In the genomic region with DNA sequence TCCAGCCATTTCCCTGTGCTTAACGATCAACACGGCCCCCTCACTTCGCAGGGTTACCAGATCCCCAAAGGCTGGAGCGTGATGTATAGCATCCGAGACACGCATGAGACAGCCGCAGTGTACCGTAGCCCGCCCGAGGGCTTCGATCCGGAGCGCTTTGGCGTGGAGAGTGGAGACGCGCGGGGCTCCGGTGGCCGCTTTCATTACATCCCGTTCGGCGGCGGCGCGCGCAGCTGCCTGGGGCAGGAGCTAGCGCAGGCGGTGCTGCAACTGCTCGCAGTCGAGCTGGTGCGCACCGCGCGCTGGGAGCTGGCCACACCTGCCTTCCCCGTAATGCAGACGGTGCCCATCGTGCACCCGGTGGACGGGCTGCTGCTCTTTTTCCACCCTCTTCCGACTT, we compare ENCODE assay signal across 7 mouse cellular contexts. TPM values are rescaled to one million over a fixed set of nuclear protein-coding genes. Genes with fewer than 3 reads are reported as not detected.
DNase-seq lines count a peak whose midpoint lies in the region; ATAC-seq and TF ChIP-seq lines count a peak whose summit lies in the region.

No protein-coding gene starts in this region.

- intact Hi-C loops in left cerebral cortex, postnatal 25 days (cut with DNase I), result no loop called here
- intact Hi-C loops in left cerebral cortex, postnatal 4 days (cut with DNase I), result no loop called here

- TF ChIP-seq CTCF in forebrain, postnatal 0 days (IDR thresholded peaks at IDR 0.05; ENCODE audit: low read depth), result no peak

- WGBS in forebrain, postnatal 0 days, result under 1% methylated on average over 40 of the region's 40 CpGs
- whole genome bisulfite sequencing in liver, embryonic 16.5 days (ENCODE audit: insufficient replicate concordance), result under 1% methylated on average over 40 of the region's 40 CpGs

- peaks cover 4% of the 10 kb centered on the region for H3K4me1 ChIP-seq in brown adipose tissue, adult 24 weeks (ENCODE audit: control insufficient read depth, insufficient read depth, insufficient read length, low read length)
- peaks cover 4% of the 10 kb centered on the region; the same call in 1 of the 2 replicates for H3K4me1 ChIP-seq in forebrain, postnatal 0 days (ENCODE audit: insufficient read depth)
- peaks cover 5% of the 10 kb centered on the region for H3K4me1 ChIP-seq in liver, embryonic 16.5 days (ENCODE audit: control insufficient read depth, low read depth, low read length)

- ATAC-seq in forebrain, postnatal 0 days, result peak; percentile 71
- no peak for ATAC-seq in liver, embryonic 16.5 days (ENCODE audit: low read depth)

- peaks cover 100% of the 10 kb centered on the region for H3K27me3 ChIP-seq in forebrain, postnatal 0 days (ENCODE audit: insufficient read depth, low read length)
- peaks cover 83% of the 10 kb centered on the region for H3K27me3 ChIP-seq in liver, embryonic 16.5 days (ENCODE audit: control insufficient read depth, insufficient read depth, low read depth, low read length)
- H3K27me3 ChIP-seq in splenic B cell, adult 2 months (ENCODE audit: control insufficient read depth, insufficient read depth, low read length, poor library complexity, severe bottlenecking), result 0 out of 2 replicates have a peak, but pooled peaks cover 3% of the 10 kb centered on the region

- 0 out of 2 replicates have a peak overlapping the region, but pooled peaks have one; percentile 22 for H3K9ac ChIP-seq in forebrain, postnatal 0 days
- no peak overlapping the region for H3K9ac ChIP-seq in liver, embryonic 16.5 days (ENCODE audit: low read depth, low read length)

- peak; percentile 28 to 45 for DNase-seq in left cerebral cortex, postnatal 25 days (ENCODE audit: low spot score in 2 of 2)
- DNase-seq in left cerebral cortex, postnatal 4 days, result no peak
- DNase-seq in forebrain, postnatal 0 days, result peak; percentile 64
- DNase-seq in splenic B cell, adult 2 months (ENCODE audit: low read depth, low spot score), result peak; percentile 33
- DNase-seq in cerebellum, postnatal 4 days (ENCODE audit: low spot score in 2 of 2), result no peak

- H3K4me2 ChIP-seq in forebrain, postnatal 0 days (ENCODE audit: low read depth), result peak overlapping the region; percentile 50
- H3K4me2 ChIP-seq in liver, embryonic 16.5 days (ENCODE audit: low read depth, low read length), result peak overlapping the region; percentile 51

- H3K27ac ChIP-seq in brown adipose tissue, adult 24 weeks (replicated peaks; ENCODE audit: low read depth, low read length), result no peak overlapping the region
- no peak overlapping the region for H3K27ac ChIP-seq in forebrain, postnatal 0 days (ENCODE audit: low read depth, low read length)
- H3K27ac ChIP-seq in liver, embryonic 16.5 days (ENCODE audit: low read length), result no peak overlapping the region

- H3K4me3 ChIP-seq in brown adipose tissue, adult 24 weeks (ENCODE audit: insufficient read depth, low read depth, low read length), result peak overlapping the region; percentile 33
- peak overlapping the region; percentile 30 for H3K4me3 ChIP-seq in forebrain, postnatal 0 days (ENCODE audit: low read depth, low read length)
- peak overlapping the region; percentile 37 for H3K4me3 ChIP-seq in liver, embryonic 16.5 days (ENCODE audit: low read depth, low read length)

- H3K36me3 ChIP-seq in forebrain, postnatal 0 days (ENCODE audit: insufficient read depth), result no peaks in the 10 kb centered on the region
- H3K36me3 ChIP-seq in liver, embryonic 16.5 days (ENCODE audit: control insufficient read depth, insufficient read depth), result no peaks in the 10 kb centered on the region
- H3K36me3 ChIP-seq in splenic B cell, adult 2 months (ENCODE audit: control insufficient read depth, insufficient read depth, low read length, poor library complexity, severe bottlenecking), result no peaks in the 10 kb centered on the region; the same call in 1 of the 2 replicates

- H3K9me3 ChIP-seq in forebrain, postnatal 0 days (ENCODE audit: low read length), result no peaks in the 10 kb centered on the region
- H3K9me3 ChIP-seq in liver, embryonic 16.5 days (replicated peaks; ENCODE audit: control insufficient read depth, low read length), result no peaks in the 10 kb centered on the region

RNA-seq across cellular contexts. Expression of a gene that starts 4.7 kb away (rescaled TPM):
- total RNA-seq in left cerebral cortex, postnatal 25 days (2021), result under 1 TPM in 1 of 2 experiments, not detected in 1; 0.25 TPM
- under 1 TPM in 1 of 2 experiments, not detected in 1; 0.20 TPM for total RNA-seq in left cerebral cortex, postnatal 4 days (2021)
- not detected in 2 replicates for polyA plus RNA-seq in brown adipose tissue, adult 24 weeks (2012; ENCODE audit: insufficient read depth, insufficient read length, missing spikeins)
- not detected in 2 replicates for total RNA-seq in forebrain, postnatal 0 days (2014; rRNA removed)
- 0.13 and 0.42 TPM in 2 replicates for polyA plus RNA-seq in forebrain, postnatal 0 days (2015; fragmentation: Nextera tagmentation; extraction: Ambion mirVana)
- not detected in 2 replicates for polyA plus RNA-seq in liver, embryonic 16.5 days (2015; fragmentation: Nextera tagmentation; extraction: Ambion mirVana)

RNA-seq across cellular contexts. Expression of a gene that starts 7.5 kb away (rescaled TPM):
- total RNA-seq in left cerebral cortex, postnatal 25 days (2021), result under 1 TPM in 1 of 2 experiments, not detected in 1; 0.21 TPM
- under 1 TPM in 1 of 2 experiments, not detected in 1; 0.22 TPM for total RNA-seq in left cerebral cortex, postnatal 4 days (2021)
- polyA plus RNA-seq in brown adipose tissue, adult 24 weeks (2012; ENCODE audit: insufficient read depth, insufficient read length, missing spikeins), result not detected in 2 replicates
- total RNA-seq in forebrain, postnatal 0 days (2014; rRNA removed), result not detected in 2 replicates
- polyA plus RNA-seq in forebrain, postnatal 0 days (2015; fragmentation: Nextera tagmentation; extraction: Ambion mirVana), result not detected in 2 replicates
- not detected in 2 replicates for polyA plus RNA-seq in liver, embryonic 16.5 days (2015; fragmentation: Nextera tagmentation; extraction: Ambion mirVana)

Comparison
In these comparisons a context has a peak if more than half of its experiments do, and no peak if none do; other contexts are left out.
1. DNase-seq: peak in left cerebral cortex, postnatal 25 days (2 of 2), forebrain, postnatal 0 days (single experiment) and splenic B cell, adult 2 months (single experiment); none in left cerebral cortex, postnatal 4 days (single experiment) and cerebellum, postnatal 4 days (0 of 2).
2. Peak in every context shown above with its lines, with median percentiles within 50 percentile points of each other: H3K4me3 ChIP-seq.